Mouse (Mus musculus) lung, postnatal 4 days (tissue): Measurements from ENCODE around the gene Trim66.

Experiments
- DNase-seq, 2 experiments: peaks; one replicate each; pipeline ENCODE4 v3.0.0; 2021

The Trim66 gene

DNA sequence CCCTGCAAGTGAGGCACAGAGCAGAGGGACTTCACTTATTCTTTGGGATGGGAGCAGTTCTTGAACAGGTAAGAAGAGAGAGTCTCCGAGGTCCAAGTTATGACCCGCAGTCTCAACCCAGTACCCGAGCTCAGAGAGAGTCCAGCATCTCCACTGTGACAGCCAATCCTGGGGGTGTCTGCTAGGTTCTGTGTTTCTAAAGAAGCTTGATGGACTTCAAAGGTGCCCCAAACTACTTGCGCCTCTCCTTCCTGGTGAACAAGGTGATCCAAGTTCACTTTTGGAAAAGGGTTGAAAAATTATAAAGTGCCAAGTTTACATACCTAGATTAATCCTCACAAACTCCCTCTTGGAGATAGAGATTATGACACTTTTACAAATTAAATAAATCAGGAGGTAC is at the start of gene Trim66:
TSS of gene Trim66 (minus strand) at position 101 of the 400 bp plus-strand sequence.
- no peak for DNase-seq

DNA sequence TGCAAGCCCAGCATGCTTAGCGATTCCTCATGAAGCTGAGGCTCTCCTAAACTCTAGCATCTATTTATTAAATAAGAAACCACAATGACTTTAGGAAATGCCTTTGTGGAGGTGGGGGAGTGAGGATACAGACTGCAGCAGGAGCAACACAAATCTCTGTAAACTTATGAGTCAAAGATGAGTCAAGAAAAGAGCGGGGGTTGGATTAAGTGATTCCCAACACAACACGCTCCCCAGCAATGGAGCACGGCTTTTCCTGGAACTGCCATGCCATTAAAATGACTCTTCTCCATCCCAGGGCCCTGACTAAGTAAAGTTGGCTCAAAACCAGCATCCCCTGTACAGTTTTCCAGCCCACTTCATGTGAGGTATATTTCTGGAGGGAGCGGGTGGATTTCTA is 38.8 kb upstream of the Trim66 start:
- DNase-seq = no peak

DNA sequence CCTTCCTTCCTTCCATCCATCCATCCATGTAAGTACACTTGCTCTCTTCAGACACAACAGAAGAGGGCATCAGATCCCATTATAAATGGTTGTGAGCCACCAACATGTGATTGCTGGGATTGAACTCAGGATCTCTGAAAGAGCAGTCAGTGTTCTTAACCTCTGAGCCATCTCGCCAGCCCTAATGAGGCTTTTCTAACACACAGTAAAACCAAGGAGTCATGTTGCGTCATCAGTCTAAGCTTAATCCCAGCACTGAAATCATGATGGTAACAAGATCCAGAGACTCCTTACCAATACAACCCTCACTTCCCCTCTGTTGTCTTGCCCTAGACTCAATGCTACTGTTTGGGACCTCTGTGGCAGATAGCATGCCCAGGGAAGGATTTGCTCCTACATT is 38.3 kb upstream of the Trim66 start:
- no peak for DNase-seq

DNA sequence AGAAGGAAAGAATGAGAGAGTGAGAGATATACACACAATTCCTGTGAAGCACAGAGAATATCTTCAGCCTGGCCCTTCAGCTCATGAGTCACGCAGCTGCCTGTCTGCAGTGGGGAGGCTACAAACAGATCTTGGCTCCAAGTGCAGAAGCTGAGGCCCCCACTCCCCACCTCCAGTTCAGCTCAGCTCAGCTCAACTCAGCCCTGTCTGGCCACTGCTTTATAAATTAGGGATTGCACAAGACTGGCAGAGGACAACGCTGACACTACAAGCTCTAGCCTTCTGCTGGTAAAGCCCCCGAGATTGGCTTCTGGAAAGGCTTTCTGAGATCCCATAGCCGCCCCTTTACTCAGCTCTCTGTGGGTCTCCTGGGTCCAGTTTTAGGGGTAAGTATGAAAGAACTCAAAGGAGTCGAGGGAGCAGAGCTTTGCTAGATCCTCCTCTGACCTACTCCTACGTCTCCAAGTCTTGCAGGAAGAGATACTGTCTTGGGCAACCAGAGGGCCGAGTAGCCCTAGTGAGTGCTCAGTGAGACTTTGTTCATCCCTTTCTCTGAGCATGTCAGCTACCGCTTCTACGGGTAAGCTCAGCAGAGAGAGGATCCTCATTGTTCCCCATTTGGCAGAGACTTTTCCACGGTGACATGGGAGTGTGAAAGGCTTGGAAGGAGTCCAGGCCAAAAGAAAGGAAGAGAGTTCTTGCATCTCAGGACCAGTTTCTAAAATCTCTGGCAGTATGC is 37.5 kb upstream of the Trim66 start:
- DNase-seq = peak; percentile 37 to 75

DNA sequence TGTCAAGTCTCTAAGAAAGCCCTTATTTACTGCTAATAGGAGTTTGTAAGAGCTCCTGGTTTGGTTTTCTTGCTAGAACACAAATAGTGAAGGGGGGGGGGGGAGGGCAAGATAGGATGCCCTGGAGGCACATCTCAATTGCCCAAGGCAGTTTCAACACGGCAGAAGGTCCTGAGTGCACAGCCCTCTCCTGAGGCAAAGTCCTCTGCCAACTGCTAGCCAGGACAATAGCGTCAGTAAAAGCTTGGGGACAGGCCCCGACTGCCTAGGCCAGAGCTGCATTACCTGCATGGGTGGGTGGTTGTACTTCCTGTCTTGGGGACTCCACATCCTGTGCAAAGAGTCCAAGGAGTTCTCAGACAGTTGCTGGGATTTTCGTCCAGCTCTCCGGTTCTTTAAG is 36.9 kb upstream of the Trim66 start:
- DNase-seq = no peak

DNA sequence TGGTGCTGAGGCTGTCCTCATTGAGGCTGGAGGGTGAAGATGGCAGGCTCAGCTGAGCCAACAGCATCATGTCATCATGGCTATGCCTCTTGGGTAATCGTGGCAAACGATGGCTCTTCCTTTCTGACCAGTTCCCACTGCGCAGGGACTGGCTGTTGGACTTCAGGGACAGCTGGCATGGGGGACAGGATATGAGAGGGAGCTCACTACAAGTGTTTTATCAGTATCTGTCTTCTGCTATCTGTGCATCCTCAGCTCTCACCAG is 34.4 kb upstream of the Trim66 start:
- DNase-seq = no peak

DNA sequence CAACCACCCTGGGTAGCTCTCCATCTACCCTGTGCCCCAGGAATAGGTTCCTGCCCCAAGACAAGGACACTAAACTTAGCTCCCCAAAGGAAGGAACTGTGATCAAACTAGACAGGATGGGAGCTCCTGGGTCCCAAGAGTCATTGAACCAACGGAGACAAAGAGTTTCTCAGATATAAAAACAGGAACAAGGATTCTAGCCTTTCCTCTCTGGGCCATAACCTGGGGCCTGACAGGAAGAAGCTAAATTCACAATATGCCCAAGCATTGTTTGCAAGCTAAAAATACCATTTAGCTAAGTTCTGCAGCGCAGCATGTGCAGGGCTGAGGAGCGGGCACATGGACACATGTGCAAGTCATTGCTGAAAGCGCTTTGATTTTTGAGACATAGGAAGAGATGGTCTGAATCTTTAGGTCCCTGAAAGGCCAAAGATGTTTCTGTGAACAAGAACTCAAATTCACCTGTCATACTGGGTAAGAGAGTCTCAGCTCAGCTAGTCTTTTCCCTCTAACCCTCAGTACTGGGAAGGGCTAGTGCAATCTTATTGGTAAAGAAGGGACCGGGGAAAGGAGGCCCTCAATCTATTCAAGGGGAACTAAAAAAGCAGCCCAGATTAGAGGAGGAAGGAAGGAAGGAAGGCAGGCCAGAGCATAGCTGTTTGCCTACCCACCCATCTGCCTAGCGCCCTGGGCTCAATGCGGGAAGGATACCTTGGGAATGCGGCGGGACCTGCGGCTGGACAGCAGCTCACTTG is 33.9 kb upstream of the Trim66 start:
- no peak for DNase-seq

DNA sequence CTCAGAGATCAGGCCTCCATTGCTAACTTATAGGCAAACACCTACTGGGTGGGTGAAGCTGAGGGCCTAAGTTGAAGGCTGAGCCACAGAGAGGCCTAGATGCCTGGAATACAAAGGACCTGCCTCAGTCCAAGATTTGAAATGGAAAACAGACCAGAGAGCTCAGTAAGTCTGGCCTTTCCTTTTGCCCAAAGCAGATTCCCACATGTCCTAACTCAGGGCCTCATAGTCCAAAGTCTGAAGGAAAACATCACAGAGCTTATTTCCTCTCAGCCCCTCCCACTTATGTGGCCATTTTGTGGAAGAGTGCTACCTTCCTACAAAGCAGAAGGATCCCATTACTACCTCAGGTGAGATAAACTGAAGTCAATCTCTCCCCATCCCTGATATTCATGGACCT is 33.0 kb upstream of the Trim66 start:
- no peak for DNase-seq

DNA sequence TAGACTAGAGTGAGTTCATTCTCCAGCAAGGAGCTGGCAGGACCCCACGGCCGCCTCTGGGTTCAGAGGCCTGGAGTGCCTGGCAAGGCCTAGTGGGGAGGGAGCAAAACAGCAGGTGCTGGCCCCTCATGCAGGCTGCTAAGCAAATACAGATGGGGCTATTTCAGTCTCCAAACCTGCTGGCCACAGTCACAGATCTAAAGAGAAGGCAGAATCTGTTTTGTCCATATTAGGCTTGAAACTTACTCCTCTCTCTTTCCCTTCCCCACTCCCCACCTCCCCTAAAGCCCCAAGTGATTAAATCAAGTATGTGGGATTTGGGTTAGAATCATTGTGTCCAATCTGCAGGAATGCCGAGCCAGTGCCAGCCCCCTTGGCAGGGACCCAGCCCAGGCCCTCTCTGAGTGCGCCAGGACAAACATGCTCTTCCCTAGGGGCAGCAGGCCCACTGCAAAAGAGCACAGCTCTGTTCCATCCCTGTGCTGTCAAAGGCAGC is 28.6 kb upstream of the Trim66 start:
- DNase-seq = peak; percentile 71 to 86

DNA sequence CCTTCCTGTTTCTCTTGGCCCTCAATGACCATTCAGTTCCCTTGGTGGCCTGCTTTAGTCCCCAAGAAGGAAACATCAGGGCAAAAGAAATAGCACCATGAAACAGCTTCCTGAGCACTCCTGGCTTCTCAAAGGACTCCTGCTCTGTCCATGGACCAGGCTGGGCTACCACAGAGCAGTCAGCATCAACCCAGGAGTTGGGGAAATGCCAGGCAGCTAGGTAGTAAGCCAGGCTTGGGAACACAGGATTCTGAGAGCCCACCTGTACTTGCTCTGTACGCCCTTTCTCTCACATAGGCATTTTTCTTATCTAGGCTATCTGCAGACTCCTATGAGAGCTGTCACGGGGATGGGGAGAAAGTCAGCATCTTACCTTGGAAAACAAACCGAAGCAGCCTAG is 27.0 kb upstream of the Trim66 start:
- no peak for DNase-seq

DNA sequence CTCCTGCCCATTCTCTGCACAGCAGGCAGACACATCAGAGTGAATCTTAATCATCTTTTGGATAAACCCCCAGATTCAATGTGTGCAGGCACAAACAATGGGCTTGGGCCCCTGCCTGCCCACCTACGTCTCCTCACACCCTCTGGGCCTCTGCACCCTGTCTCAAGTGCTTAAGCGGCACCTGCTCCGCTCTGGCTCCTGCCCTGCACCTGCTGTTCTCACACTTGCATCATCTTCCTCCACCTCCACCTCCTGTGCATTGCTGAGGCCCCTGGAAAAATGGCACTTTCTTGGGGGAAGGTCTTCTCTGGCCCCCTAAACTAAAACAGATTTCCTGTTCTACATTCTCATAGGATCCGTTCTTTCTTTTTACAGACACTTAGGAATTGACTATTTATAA is 26.0 kb upstream of the Trim66 start:
- no peak for DNase-seq

DNA sequence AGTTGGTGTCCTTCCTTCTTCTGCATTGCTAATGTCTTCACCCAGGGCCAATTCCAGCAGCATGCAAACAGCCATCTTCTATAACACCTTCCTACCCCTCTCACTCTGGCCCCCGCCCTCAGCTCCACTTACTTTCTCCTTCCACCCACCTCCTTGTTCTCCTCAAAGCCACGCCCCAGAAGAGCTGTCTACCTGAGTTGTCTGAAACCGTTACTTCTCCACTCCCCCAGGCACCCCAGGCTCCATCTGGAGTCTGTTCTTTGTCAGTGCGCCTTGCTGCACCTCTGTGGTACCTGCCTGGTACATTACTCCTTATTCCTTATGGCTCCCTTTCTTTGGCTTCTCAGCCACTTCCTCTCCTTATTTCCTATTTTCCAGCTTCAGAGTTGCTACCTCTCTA is 25.2 kb upstream of the Trim66 start:
- DNase-seq = no peak

DNA sequence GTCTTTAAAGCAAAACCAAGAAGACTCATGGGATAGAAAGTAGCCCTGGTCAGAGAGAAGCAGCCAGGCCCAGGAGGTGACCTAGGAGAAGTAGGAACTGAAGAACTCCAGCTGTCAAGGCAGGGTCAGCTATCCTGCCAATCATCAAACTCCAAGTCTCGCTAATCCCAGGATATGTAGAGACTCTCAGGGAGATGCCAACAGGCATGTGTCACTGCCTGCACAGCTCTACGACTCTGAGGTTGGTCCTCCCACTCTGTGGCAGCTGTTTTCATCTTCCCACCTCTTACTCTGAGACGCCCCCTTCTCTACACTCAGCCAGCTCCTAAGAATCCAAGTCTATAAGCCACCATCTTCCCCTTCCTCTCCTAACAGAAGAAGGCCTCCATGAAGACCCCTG is 24.8 kb upstream of the Trim66 start:
- DNase-seq = no peak

DNA sequence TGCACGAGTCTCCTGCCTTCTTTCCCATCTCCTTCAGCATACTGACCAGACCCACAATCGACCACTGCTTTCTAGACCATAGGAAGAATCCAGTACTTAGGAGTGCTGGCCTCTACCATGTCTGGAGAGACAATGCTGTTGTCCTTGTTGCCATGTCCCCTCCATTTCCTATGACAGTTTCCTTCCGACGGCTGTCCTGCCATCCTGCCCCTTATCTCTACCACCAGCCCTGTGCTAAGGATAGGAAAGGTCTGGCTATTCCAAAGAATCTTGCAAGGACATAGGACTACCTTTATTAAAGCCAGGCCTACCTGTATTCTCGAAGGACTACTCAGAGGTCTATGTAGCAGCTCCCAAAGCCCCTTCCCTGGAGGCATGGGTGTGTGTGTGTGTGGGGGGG is 23.6 kb upstream of the Trim66 start:
- no peak for DNase-seq

DNA sequence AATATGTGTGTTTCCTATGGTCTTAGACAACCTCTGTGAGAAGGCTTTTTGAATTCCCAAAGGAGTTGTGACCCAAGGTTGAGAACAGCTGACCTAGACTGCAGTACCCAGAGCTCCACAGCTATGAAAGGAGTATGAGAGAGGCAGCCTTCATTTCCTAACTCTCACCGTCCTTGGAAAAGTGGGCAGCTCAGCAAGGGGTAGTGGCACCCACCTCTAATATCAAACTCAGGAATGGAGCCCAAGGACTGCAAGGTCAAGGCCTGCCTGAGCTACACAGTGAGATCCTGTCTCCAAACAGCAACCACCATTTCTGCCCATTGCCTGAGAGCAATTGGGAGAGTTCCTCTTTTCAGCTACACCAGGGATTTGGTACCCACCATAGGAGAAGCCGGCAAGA is 21.8 kb upstream of the Trim66 start:
- no peak for DNase-seq

DNA sequence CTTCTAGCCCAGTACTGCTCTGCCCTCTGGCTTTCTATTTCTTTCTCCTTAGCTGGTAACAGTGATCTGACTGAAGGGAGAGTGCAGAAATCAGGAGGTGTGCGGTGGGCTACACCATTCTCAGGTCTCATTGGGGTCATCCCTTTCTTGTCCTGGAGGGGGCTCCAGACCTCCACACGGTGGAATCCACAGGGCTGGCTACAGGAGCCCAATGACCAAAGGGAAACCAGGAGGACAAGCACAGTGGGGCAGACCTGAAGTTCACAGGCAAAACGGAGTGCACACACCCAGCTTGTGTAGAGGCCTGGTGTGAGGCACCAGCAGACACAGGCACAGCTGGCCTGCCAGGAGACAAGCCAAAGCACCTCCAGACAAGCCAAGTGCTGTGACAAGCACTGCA is 20.4 kb upstream of the Trim66 start:
- peak; percentile 62 to 75 for DNase-seq

DNA sequence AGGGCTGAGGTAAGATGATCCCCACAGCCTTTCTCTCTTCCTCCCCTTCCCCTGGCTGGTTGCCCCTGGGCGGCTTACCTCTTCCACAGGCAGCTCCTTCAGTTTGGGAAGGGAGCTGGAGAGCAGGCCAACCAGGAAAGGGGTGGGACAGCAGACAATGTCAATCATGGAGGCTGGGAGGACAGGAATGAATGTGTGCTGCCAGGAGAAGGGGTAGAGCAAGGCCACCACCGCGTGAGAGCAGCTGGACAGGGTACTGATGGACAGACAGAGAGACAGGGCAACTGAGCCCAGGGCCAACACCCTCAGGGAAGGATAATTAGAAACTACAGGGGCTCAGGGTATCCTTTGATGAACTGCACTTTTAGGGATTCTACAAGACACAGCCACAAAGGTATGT is 19.6 kb upstream of the Trim66 start:
- DNase-seq = no peak

DNA sequence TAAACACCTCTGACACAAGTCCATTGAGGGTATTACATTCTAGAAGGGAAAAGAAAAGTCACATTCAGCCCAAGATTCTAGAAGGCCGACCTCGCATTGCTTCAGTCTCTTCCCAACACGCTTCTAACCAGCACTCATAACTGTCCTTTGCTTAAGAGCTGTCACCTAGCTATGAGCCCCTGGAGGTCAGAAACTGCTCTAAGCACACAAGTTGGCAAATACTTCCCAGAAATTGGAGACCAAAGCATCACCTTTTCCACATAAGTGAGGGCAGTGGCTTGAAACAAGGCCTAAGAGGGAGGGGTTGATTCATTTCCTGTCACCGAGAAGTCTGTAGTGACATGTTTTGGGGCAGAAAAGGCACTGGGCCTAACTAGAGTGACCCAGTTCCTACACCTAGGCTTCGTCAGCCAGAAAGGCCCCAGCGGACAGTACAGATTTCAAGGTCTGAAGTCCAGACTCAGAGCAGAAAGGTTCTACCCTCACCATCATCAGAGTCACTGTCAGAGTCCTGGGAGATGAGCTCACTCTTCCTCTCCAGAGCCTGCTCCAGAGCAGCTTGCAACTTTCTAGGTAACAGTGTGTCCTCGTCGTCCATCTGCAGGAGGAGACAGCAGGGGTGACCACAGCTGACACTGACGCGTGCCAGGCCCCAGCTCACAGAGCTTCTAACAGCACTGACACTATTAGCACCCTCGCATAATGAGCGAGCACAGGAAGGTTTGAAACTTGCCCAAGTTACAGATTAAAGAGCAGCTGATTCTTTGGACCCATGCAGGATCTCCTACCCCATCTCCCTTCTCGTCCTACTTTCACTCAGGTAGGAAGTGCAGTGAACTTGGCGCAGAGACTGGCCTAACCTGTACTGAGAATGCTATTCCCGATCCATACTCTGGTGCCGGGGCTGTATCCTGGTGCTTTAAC is 18.1 kb upstream of the Trim66 start:
- no peak for DNase-seq

DNA sequence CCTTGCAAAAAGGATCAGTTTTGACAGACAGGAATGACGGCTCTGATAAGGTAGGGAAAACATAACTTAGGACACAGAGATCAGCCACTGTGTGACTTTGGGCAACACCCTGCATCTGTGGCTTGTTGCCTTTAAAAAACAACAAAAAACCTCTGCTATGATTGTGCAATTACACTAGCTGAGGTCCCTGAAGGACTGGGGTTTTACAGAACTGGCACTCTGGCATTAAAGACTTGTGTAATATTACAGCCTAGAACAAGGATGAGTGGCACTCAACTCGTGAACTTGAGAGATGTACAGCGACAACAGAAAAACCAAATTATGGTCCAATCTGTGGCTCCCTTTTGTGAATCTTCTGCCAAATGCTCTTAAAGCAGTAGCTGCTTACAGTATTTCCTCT is 16.8 kb upstream of the Trim66 start:
- no peak for DNase-seq

DNA sequence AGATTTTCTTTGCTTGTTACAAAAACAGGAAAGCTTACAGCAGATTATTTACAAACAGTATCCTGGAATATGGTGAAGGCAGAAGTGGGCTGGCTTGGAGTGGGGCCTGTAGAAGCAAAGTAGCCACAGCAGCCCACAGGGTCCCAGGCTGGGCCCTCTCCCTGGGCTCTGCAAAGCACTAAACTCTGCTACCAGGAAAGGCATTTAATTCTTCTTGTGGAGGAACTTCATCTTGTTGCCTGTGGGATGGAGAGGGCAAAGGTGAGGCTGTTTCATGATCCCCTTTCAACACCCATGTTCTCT is 16.5 kb upstream of the Trim66 start:
- no peak for DNase-seq

DNA sequence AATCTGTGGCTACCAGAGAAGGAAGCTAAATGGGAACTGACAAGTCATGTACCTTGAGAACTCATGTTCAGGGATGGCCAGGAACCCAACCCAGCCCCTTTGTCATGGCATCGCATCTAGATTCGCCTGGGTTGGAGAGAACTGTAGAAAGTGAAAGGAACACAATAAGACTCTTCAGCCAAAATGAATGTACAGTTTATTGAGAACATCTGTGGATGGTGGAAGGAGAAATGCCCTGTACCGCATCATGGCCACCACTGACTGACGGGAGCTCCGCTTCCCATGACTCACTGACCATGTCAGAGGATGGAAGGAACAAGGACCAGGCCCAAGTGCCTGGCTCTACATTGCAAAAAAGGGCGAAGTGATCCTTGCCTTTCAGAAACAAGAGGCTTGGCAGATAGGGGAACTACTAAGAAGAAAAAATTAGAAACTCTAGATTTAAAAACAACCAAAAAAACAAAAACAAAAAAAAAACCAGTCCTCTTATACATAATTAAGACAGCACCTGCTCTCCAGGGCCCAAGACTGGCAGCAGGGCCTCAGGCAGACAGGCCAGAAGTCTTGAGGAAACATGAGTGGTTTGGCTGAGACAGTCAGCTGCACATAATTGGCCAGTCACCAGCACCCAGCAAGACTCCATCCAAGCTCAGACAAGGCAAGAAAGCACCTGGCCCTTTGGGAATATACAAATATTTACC is 16.0 kb upstream of the Trim66 start:
- DNase-seq = no peak

DNA sequence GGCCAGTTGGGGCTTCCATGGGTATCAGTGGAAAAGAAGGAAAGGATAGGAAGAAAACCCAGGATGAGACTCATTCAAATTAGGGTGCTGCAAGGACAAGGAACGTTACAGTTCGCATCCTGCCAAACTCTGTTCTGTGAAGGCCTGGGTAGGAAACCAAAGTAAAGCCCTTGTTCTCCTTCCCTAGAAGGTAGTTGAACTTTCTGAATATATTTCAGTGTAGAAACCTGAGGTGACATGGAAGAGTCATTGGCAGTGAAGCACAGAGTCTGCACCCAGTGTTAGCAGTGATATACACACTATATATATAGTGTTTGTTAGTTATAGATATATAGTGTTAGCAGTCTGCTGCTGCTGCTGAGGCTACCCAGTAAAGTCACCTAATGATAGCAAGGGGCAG is 15.4 kb upstream of the Trim66 start:
- no peak for DNase-seq

DNA sequence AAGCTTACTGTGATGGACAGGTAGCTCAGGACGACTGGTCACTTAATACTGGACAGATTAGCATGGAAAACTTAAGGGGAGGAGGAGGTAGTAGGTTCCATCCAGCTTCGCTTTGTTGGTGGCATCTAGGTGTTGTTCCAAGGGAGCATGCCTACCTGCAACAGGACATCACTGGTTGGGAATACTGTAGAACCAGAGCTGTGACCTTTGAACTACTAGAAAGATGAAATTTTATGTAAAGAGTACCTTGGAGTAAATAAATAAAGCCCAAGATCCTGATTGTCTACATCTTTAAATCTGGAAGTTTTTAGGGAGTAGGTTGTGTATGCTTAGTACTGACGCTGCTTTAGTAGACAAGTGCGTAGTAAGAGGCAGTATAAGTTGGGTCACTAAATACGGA is 14.2 kb upstream of the Trim66 start:
- no peak for DNase-seq
